Mouse (Mus musculus): Measurements from ENCODE around the gene Vmn1r26. TPM values are rescaled to one million over a fixed set of nuclear protein-coding genes. Genes with fewer than 3 reads are reported as not detected.

Vmn1r26 gene
- polyA plus RNA-seq (2012; ENCODE audit: low replicate concordance) = 0.05 TPM in 1 of 2 replicates, not detected in the other

DNA sequence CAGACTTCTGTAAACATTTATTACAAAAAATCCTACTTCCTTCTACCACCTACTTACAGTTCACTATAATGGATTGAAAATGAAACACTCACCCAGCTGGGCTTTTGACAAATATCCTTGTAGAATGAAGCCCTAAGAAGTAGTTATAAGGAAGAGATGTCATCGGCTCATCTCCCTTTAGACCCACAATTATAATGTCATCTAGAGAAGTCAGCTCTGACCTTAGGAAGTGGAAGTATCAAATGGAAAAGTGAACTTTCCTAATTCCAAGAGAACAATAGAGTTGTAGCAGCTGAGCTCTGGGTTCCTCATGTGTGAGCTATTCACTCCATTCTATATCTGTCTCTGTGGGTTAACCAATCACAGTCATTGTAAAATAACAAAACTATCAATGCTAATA is at the start of gene Vmn1r26:
TSS of gene Vmn1r26 (minus strand) at position 101 of the 400 bp plus-strand sequence.

GRCm38 (mm10) chr6:57980710-57981109 is 34.2 kb downstream of the Vmn1r26 start, which contains the start of gene Vmn1r25:
Gene Vmn1r25, minus strand, starts transcription at chr6:57980810.

DNA sequence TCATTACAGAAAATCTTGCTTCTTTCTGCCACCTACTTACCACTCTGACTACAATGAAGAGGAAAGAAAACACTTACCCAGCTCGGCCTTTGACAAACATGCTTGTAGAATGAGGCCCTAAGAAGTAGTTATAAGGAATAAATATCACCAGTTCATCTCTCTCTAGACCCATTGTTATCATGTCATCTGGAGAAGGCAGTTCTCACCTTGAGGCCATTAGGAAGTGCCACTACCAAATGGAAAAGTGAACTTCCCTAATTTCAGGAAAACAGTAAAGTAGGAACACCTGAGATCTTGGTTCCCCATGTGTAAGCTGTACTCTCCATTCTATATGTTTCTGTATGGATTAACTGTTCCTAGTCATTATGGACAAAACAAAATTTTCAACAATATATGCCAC is 53.6 kb downstream of the Vmn1r26 start, which contains the start of gene Vmn1r24:
TSS of gene Vmn1r24 (minus strand) at position 101 of the 400 bp plus-strand sequence.

Other genes with a start within 250 kb of the Vmn1r26 start
- gene Vopp1, start 190.0 kb downstream of the Vmn1r26 start, polyA plus RNA-seq (2012; ENCODE audit: low replicate concordance) = 27.0 and 35.7 TPM in 2 replicates
- gene Vmn1r21, start 164.8 kb downstream of the Vmn1r26 start, polyA plus RNA-seq (2012; ENCODE audit: low replicate concordance) = not detected in 2 replicates
- not detected in 2 replicates for gene Vmn1r22, start 107.1 kb downstream of the Vmn1r26 start, polyA plus RNA-seq (2012; ENCODE audit: low replicate concordance)
- not detected in 2 replicates for gene Vmn1r23, start 88.3 kb downstream of the Vmn1r26 start, polyA plus RNA-seq (2012; ENCODE audit: low replicate concordance)
- not detected in 2 replicates for gene Vmn1r24, start 53.7 kb downstream of the Vmn1r26 start, polyA plus RNA-seq (2012; ENCODE audit: low replicate concordance)
- not detected in 2 replicates for gene Vmn1r25, start 34.3 kb downstream of the Vmn1r26 start, polyA plus RNA-seq (2012; ENCODE audit: low replicate concordance)
- not detected in 2 replicates for gene Vmn1r27, start 203.7 kb upstream of the Vmn1r26 start, polyA plus RNA-seq (2012; ENCODE audit: low replicate concordance)
- gene Vmn1r28, start 246.9 kb upstream of the Vmn1r26 start, polyA plus RNA-seq (2012; ENCODE audit: low replicate concordance) = not detected in 2 replicates

Data from leukemia stem cell, adult 10-12 weeks (primary cell).